In the genomic region with DNA sequence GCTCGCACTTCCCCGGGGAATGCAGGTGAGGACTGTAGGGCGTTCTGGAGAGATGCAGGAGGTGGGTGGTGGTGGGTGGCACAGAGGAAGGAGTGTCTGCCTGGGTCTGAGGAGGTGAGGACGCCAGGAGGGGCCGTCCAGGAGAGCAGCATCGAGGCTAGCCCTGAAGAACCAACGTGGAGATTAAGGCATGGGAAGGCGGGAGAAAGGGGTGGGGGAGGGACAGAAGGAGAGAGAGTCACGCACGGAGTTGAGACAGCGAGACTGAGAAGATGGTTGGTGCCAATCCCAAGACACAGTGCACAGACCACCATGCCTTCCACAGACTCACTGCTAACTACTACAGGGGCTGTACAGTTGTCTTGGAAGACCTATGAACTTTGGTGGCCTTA, we compare ENCODE assay signal across 7 mouse cellular contexts. TPM values are rescaled to one million over a fixed set of nuclear protein-coding genes. Genes with fewer than 3 reads are reported as not detected.
DNase-seq lines count a peak whose midpoint lies in the region; ATAC-seq and TF ChIP-seq lines count a peak whose summit lies in the region.

No protein-coding gene starts in this region.

- H3K4me1 ChIP-seq in spleen, adult 2 months (ENCODE audit: control insufficient read depth, insufficient read depth, insufficient read length) = peaks cover 16% of the 10 kb centered on the region
- H3K4me1 ChIP-seq in forebrain, embryonic 16.5 days (replicated peaks; ENCODE audit: control insufficient read depth, insufficient read depth, low read length) = peaks cover 15% of the 10 kb centered on the region
- peaks cover 12% of the 10 kb centered on the region for H3K4me1 ChIP-seq in liver, embryonic 16.5 days (ENCODE audit: control insufficient read depth, low read depth, low read length)

- peak overlapping the region; percentile 73 for H3K4me2 ChIP-seq in forebrain, embryonic 16.5 days (ENCODE audit: low read length)
- H3K4me2 ChIP-seq in liver, embryonic 16.5 days (ENCODE audit: low read depth, low read length) = peak overlapping the region; percentile 71

- peaks cover 25% of the 10 kb centered on the region for H3K36me3 ChIP-seq in spleen, adult 2 months (ENCODE audit: control insufficient read depth, insufficient read depth, low read length)
- no peaks in the 10 kb centered on the region for H3K36me3 ChIP-seq in forebrain, embryonic 16.5 days (ENCODE audit: control insufficient read depth, insufficient read depth)
- no peaks in the 10 kb centered on the region for H3K36me3 ChIP-seq in liver, embryonic 16.5 days (ENCODE audit: control insufficient read depth, insufficient read depth)

- no peak for ATAC-seq in forebrain, embryonic 16.5 days
- no peak for ATAC-seq in liver, embryonic 16.5 days (ENCODE audit: low read depth)

- H3K27ac ChIP-seq in spleen, adult 2 months (ENCODE audit: insufficient read depth, low read length) = peak overlapping the region; percentile 91
- H3K27ac ChIP-seq in forebrain, embryonic 16.5 days (ENCODE audit: low read length) = no peak overlapping the region
- H3K27ac ChIP-seq in liver, embryonic 16.5 days (ENCODE audit: low read length) = no peak overlapping the region

- H3K27me3 ChIP-seq in spleen, adult 2 months (ENCODE audit: control insufficient read depth, insufficient read depth, low read length) = no peaks in the 10 kb centered on the region
- peaks cover 47% of the 10 kb centered on the region for H3K27me3 ChIP-seq in forebrain, embryonic 16.5 days (replicated peaks; ENCODE audit: control insufficient read depth, insufficient read depth, low read length)
- H3K27me3 ChIP-seq in liver, embryonic 16.5 days (ENCODE audit: control insufficient read depth, insufficient read depth, low read depth, low read length) = peaks cover 24% of the 10 kb centered on the region

- TF ChIP-seq CTCF in spleen, adult 2 months (IDR thresholded peaks at IDR 0.05; ENCODE audit: extremely low read depth, insufficient read depth, insufficient read length, insufficient replicate concordance) = no peak

- H3K9me3 ChIP-seq in forebrain, embryonic 16.5 days (ENCODE audit: control insufficient read depth, low read length) = no peaks in the 10 kb centered on the region
- H3K9me3 ChIP-seq in liver, embryonic 16.5 days (replicated peaks; ENCODE audit: control insufficient read depth, low read length) = no peaks in the 10 kb centered on the region

- WGBS in spleen, adult 2 months = under 1% methylated on average over 11 of the region's 11 CpGs
- 5% methylated on average over 11 of the region's 11 CpGs for WGBS in forebrain, embryonic 16.5 days
- 4% methylated on average over 11 of the region's 11 CpGs for WGBS in liver, embryonic 16.5 days (ENCODE audit: insufficient replicate concordance)

- no peak overlapping the region for H3K9ac ChIP-seq in forebrain, embryonic 16.5 days (replicated peaks; ENCODE audit: low read depth, low read length)
- peak overlapping the region; percentile 34 for H3K9ac ChIP-seq in liver, embryonic 16.5 days (ENCODE audit: low read depth, low read length)

- H3K4me3 ChIP-seq in spleen, adult 2 months (ENCODE audit: extremely low read depth, insufficient read depth, insufficient read length) = peak overlapping the region; percentile 89
- peak overlapping the region; percentile 44 for H3K4me3 ChIP-seq in forebrain, embryonic 16.5 days (replicated peaks; ENCODE audit: low read length)
- peak overlapping the region; percentile 63 for H3K4me3 ChIP-seq in liver, embryonic 16.5 days (ENCODE audit: low read depth, low read length)

- TF ChIP-seq POLR2A in spleen, adult 2 months (IDR thresholded peaks at IDR 0.05; ENCODE audit: low read depth, low read length) = no peak

- no peak for DNase-seq in spleen, adult 2 months (ENCODE audit: low read depth in 1 of 2, low spot score in 2 of 2)
- no peak for DNase-seq in spleen, adult 12 weeks (ENCODE audit: low spot score)
- no peak for DNase-seq in cerebellum, postnatal 14 days
- no peak for DNase-seq in adrenal gland, postnatal 10 days
- DNase-seq in cerebellum, adult 9-10 months = no peak

RNA-seq across cellular contexts. Expression of gene Psmb8, which starts 1.0 kb away (rescaled TPM):
- polyA plus RNA-seq in spleen, adult 2 months (2012; rRNA removed) = 260 and 307 TPM in 2 replicates
- polyA plus RNA-seq in forebrain, embryonic 16.5 days (2015; fragmentation: Nextera tagmentation; extraction: Ambion mirVana) = 1.5 and 2.5 TPM in 2 replicates
- 17.7 and 18.5 TPM in 2 replicates for polyA plus RNA-seq in liver, embryonic 16.5 days (2015; fragmentation: Nextera tagmentation; extraction: Ambion mirVana)
- 10 to 100 TPM; 22.8 to 29.1 TPM for total RNA-seq in adrenal gland, postnatal 10 days (2021)

RNA-seq across cellular contexts. Expression of gene Tap2, which starts 4.8 kb away (rescaled TPM):
- polyA plus RNA-seq in spleen, adult 2 months (2012; rRNA removed) = 83.0 and 111 TPM in 2 replicates
- polyA plus RNA-seq in forebrain, embryonic 16.5 days (2015; fragmentation: Nextera tagmentation; extraction: Ambion mirVana) = 1.6 and 2.6 TPM in 2 replicates
- polyA plus RNA-seq in liver, embryonic 16.5 days (2015; fragmentation: Nextera tagmentation; extraction: Ambion mirVana) = 6.7 TPM in 2 replicates
- total RNA-seq in adrenal gland, postnatal 10 days (2021) = 10 to 100 TPM; 32.8 to 35.0 TPM

RNA-seq across cellular contexts. Expression of gene Psmb9, which starts 11.0 kb away (rescaled TPM):
- 159 and 225 TPM in 2 replicates for polyA plus RNA-seq in spleen, adult 2 months (2012; rRNA removed)
- polyA plus RNA-seq in forebrain, embryonic 16.5 days (2015; fragmentation: Nextera tagmentation; extraction: Ambion mirVana) = 0.43 and 1.5 TPM in 2 replicates
- 9.6 and 9.7 TPM in 2 replicates for polyA plus RNA-seq in liver, embryonic 16.5 days (2015; fragmentation: Nextera tagmentation; extraction: Ambion mirVana)
- total RNA-seq in adrenal gland, postnatal 10 days (2021) = 10 to 100 TPM; 13.5 to 18.2 TPM

RNA-seq across cellular contexts. Expression of gene Tap1, which starts 11.2 kb away (rescaled TPM):
- 144 and 178 TPM in 2 replicates for polyA plus RNA-seq in spleen, adult 2 months (2012; rRNA removed)
- 1.9 and 2.6 TPM in 2 replicates for polyA plus RNA-seq in forebrain, embryonic 16.5 days (2015; fragmentation: Nextera tagmentation; extraction: Ambion mirVana)
- polyA plus RNA-seq in liver, embryonic 16.5 days (2015; fragmentation: Nextera tagmentation; extraction: Ambion mirVana) = 3.8 and 4.2 TPM in 2 replicates
- total RNA-seq in adrenal gland, postnatal 10 days (2021) = 10 to 100 TPM; 11.9 to 15.5 TPM

RNA-seq across cellular contexts. Expression of gene H2-Ob, which starts 40.2 kb away (rescaled TPM):
- 318 and 334 TPM in 2 replicates for polyA plus RNA-seq in spleen, adult 2 months (2012; rRNA removed)
- 0.15 and 0.28 TPM in 2 replicates for polyA plus RNA-seq in forebrain, embryonic 16.5 days (2015; fragmentation: Nextera tagmentation; extraction: Ambion mirVana)
- polyA plus RNA-seq in liver, embryonic 16.5 days (2015; fragmentation: Nextera tagmentation; extraction: Ambion mirVana) = 0.44 and 0.54 TPM in 2 replicates
- total RNA-seq in adrenal gland, postnatal 10 days (2021) = 1 to 10 TPM; 2.7 to 3.5 TPM

Comparison
In these comparisons a context has a peak if more than half of its experiments do, and no peak if none do; other contexts are left out.
1. RNA of gene Psmb8, which starts 1.0 kb away (polyA plus RNA-seq): 260 to 307 TPM in spleen, adult 2 months; 17.7 to 18.5 TPM in liver, embryonic 16.5 days and 1.5 to 2.5 TPM in forebrain, embryonic 16.5 days; every median in the first group is over 10 times any median in the second.
2. RNA of gene Tap2, which starts 4.8 kb away (polyA plus RNA-seq): 83.0 to 111 TPM in spleen, adult 2 months; 6.7 TPM in liver, embryonic 16.5 days and 1.6 to 2.6 TPM in forebrain, embryonic 16.5 days; every median in the first group is over 10 times any median in the second.
3. RNA of gene Psmb9, which starts 11.0 kb away (polyA plus RNA-seq): 159 to 225 TPM in spleen, adult 2 months; 9.6 to 9.7 TPM in liver, embryonic 16.5 days and 0.43 to 1.5 TPM in forebrain, embryonic 16.5 days; every median in the first group is over 10 times any median in the second.
4. Peak in every context shown above with its lines, with median percentiles within 50 percentile points of each other: H3K4me3 ChIP-seq.